Mouse (Mus musculus) E14TG2a.4 (cell line): ENCODE results near the gene Nprl3.

Source experiments
- H3K27me3 ChIP-seq: 2 replicates; pipeline ENCODE4 v1.6.1; 2014; ENCODE audit warnings: low read length, control low read depth; ENCODE audit not compliant: insufficient read depth
- H3K36me3 ChIP-seq: 2 replicates; pipeline ENCODE4 v1.6.1; 2014; ENCODE audit warnings: low read length, control low read depth; ENCODE audit not compliant: insufficient read depth
- H3K4me1 ChIP-seq: replicated peaks from 2 replicates; pipeline ENCODE4 v1.6.1; 2014; ENCODE audit warnings: low read depth, low read length, control low read depth
- H3K4me3 ChIP-seq: replicated peaks from 2 replicates; pipeline ENCODE4 v1.5.1; 2014; ENCODE audit warnings: mild to moderate bottlenecking, low read length
- H3K9me3 ChIP-seq: 2 replicates; pipeline ENCODE4 v1.6.1; 2014; ENCODE audit warnings: low read length, control low read depth
- CTCF ChIP-seq: conservative IDR thresholded peaks from 2 replicates; pipeline ENCODE4 v1.5.1; 2014; ENCODE audit warnings: low read length
- NANOG ChIP-seq: IDR thresholded peaks from 2 replicates; pipeline ENCODE4 v1.6.1; 2014; ENCODE audit warnings: borderline replicate concordance, low read length, mixed read lengths
- POU5F1 ChIP-seq: IDR thresholded peaks from 2 replicates; pipeline ENCODE4 v1.6.1; 2014; ENCODE audit warnings: low read length, borderline replicate concordance

Gene Nprl3

GRCm38 (mm10) chr11:32267188-32267884 lies at the start of gene Nprl3:
TSS of gene Nprl3 (minus strand) at chr11:32267707.
- Histone ChIP-seq H3K9me3 (no peaks in the 10 kb centered on the region), H3K4me3 (peak within 1 kb of the TSS; percentile 90), H3K27me3 (peaks cover 32% of the 10 kb centered on the region), H3K4me1 (peaks cover 25% of the 10 kb centered on the region), H3K36me3 (peaks cover 12% of the 10 kb centered on the region)
- no peak for TF ChIP-seq NANOG
- TF ChIP-seq CTCF = no peak
- no peak for TF ChIP-seq POU5F1

- 0 out of 2 replicates have a peak, but pooled peaks cover 5% of the 10 kb centered on the region for H3K4me1 ChIP-seq
- 0 out of 2 replicates have a peak, but pooled peaks cover 3% of the 10 kb centered on the region for H3K9me3 ChIP-seq
- no peak for TF ChIP-seq POU5F1
- no peak for TF ChIP-seq CTCF
- TF ChIP-seq NANOG = no peak
- H3K27me3 ChIP-seq = peaks cover 29% of the 10 kb centered on the region; the same call in 1 of the 2 replicates
- H3K36me3 ChIP-seq = no peaks in the 10 kb centered on the region
- H3K4me3 ChIP-seq = no peak overlapping the region
Observed at GRCm38 (mm10) chr11:32316009-32316408, 48.5 kb upstream of the Nprl3 start.

GRCm38 (mm10) chr11:32309928-32310327 lies 42.4 kb upstream of the Nprl3 start:
- TF ChIP-seq POU5F1 = no peak
- no peak for TF ChIP-seq NANOG
- no peak for TF ChIP-seq CTCF
- no peaks in the 10 kb centered on the region for H3K9me3 ChIP-seq
- H3K36me3 ChIP-seq = no peaks in the 10 kb centered on the region

GRCm38 (mm10) chr11:32309446-32309845 lies 41.9 kb upstream of the Nprl3 start:
- no peaks in the 10 kb centered on the region for H3K4me1 ChIP-seq
- H3K4me3 ChIP-seq = no peak overlapping the region
- H3K9me3 ChIP-seq = no peaks in the 10 kb centered on the region
- no peaks in the 10 kb centered on the region for H3K36me3 ChIP-seq
- TF ChIP-seq NANOG (no peak), CTCF (no peak), POU5F1 (no peak)
- peaks cover 20% of the 10 kb centered on the region for H3K27me3 ChIP-seq

More at GRCm38 (mm10) chr11:32309928-32310327, 42.4 kb upstream of the Nprl3 start:
- H3K4me3 ChIP-seq = no peak overlapping the region
- H3K27me3 ChIP-seq = peaks cover 23% of the 10 kb centered on the region
- H3K4me1 ChIP-seq = no peaks in the 10 kb centered on the region

GRCm38 (mm10) chr11:32307006-32307405 lies 39.5 kb upstream of the Nprl3 start:
- Histone ChIP-seq H3K27me3 (peaks cover 33% of the 10 kb centered on the region), H3K4me3 (no peak overlapping the region), H3K4me1 (no peaks in the 10 kb centered on the region), H3K9me3 (no peaks in the 10 kb centered on the region), H3K36me3 (no peaks in the 10 kb centered on the region)
- no peak for TF ChIP-seq POU5F1
- TF ChIP-seq CTCF = no peak
- TF ChIP-seq NANOG = no peak

GRCm38 (mm10) chr11:32303455-32303854 lies 35.9 kb upstream of the Nprl3 start:
- Histone ChIP-seq H3K9me3 (no peaks in the 10 kb centered on the region), H3K36me3 (no peaks in the 10 kb centered on the region), H3K4me1 (peaks cover 5% of the 10 kb centered on the region), H3K4me3 (no peak overlapping the region), H3K27me3 (peaks cover 37% of the 10 kb centered on the region)
- TF ChIP-seq POU5F1 (no peak), CTCF (no peak), NANOG (no peak)

GRCm38 (mm10) chr11:32302824-32303419 lies 35.4 kb upstream of the Nprl3 start:
- Histone ChIP-seq H3K4me3 (no peak overlapping the region), H3K27me3 (peaks cover 40% of the 10 kb centered on the region), H3K36me3 (no peaks in the 10 kb centered on the region), H3K9me3 (no peaks in the 10 kb centered on the region), H3K4me1 (peaks cover 5% of the 10 kb centered on the region)
- TF ChIP-seq NANOG = no peak
- no peak for TF ChIP-seq CTCF
- no peak for TF ChIP-seq POU5F1

- H3K9me3 ChIP-seq = no peaks in the 10 kb centered on the region
- TF ChIP-seq CTCF (no peak), POU5F1 (no peak), NANOG (no peak)
- no peak overlapping the region for H3K4me3 ChIP-seq
- peaks cover 41% of the 10 kb centered on the region for H3K27me3 ChIP-seq
- peaks cover 5% of the 10 kb centered on the region for H3K4me1 ChIP-seq
- no peaks in the 10 kb centered on the region for H3K36me3 ChIP-seq
Observed at GRCm38 (mm10) chr11:32301506-32301905, 34.0 kb upstream of the Nprl3 start.
